Mouse (Mus musculus): ENCODE data around the gene Cdhr4.

GRCm38 (mm10) chr9:108020741-108021140 is 28.4 kb downstream of the Cdhr4 start:
- TF ChIP-seq POLR2A (IDR thresholded peaks at IDR 0.05; ENCODE audit: low read depth, low read length) (no peak), CTCF (IDR thresholded peaks at IDR 0.05; ENCODE audit: borderline replicate concordance, insufficient read depth, low read length) (no peak)

All from embryonic fibroblast, embryonic 13.5 days (primary cell).